Mouse (Mus musculus) forebrain, embryonic 13.5 days (tissue): ENCODE data around the gene Fndc3b. TPM values are rescaled to one million over a fixed set of nuclear protein-coding genes. Genes with fewer than 3 reads are reported as not detected.

Source experiments
- ATAC-seq: fragments of 200-750 bp; cut with Nextera tagmentation; 2 replicates; pipeline ENCODE4 v1.8.0; 2017
- H3K27ac ChIP-seq: fragments of 300-500 bp; sonication (generic); 2 replicates; pipeline ENCODE4 v1.5.1; 2015; ENCODE audit warnings: inconsistent platforms, mild to moderate bottlenecking, moderate library complexity
- H3K27me3 ChIP-seq: fragments of 300-500 bp; sonication (generic); 2 replicates; pipeline ENCODE4 v1.6.1; 2015; ENCODE audit warnings: mild to moderate bottlenecking, inconsistent platforms
- H3K36me3 ChIP-seq: fragments of 300-500 bp; sonication (generic); 2 replicates; pipeline ENCODE4 v1.6.1; 2015; ENCODE audit warnings: mild to moderate bottlenecking, inconsistent platforms; ENCODE audit not compliant: poor library complexity, severe bottlenecking
- H3K4me1 ChIP-seq: fragments of 300-500 bp; sonication (generic); 2 replicates; pipeline ENCODE4 v1.6.1; 2015; ENCODE audit warnings: inconsistent platforms
- H3K4me2 ChIP-seq: fragments of 300-500 bp; sonication (generic); 2 replicates; pipeline ENCODE4 v1.6.1; 2015; ENCODE audit warnings: inconsistent platforms, mild to moderate bottlenecking, moderate library complexity
- H3K4me3 ChIP-seq: fragments of 300-500 bp; sonication (generic); 2 replicates; pipeline ENCODE4 v1.5.1; 2015; ENCODE audit warnings: mild to moderate bottlenecking, inconsistent platforms
- H3K9ac ChIP-seq: fragments of 300-500 bp; sonication (generic); 2 replicates; pipeline ENCODE4 v1.6.1; 2015; ENCODE audit warnings: mild to moderate bottlenecking, inconsistent platforms
- H3K9me3 ChIP-seq: fragments of 300-500 bp; sonication (generic); replicated peaks from 2 replicates; pipeline ENCODE4 v1.6.1; 2016; ENCODE audit warnings: inconsistent platforms
- WGBS: fragments of 180-500 bp; shearing (Covaris S2); methylation state at CpG from one replicate; pipeline ENCODE4 v1.1.7; 2015; 5-methylcytosine and 5-hydroxymethylcytosine counted together
- polyA plus RNA-seq: library from polyadenylated mRNA; unstranded; fragments of >200 nt; fragmentation: Nextera tagmentation; extraction: Ambion mirVana; gene quantifications from 2 replicates; pipeline ENCODE4 v1.2.1, GENCODE M21; 2015

Fndc3b gene
- polyA plus RNA-seq, 1 experiment from 2014 or later: 5.6 TPM

DNA sequence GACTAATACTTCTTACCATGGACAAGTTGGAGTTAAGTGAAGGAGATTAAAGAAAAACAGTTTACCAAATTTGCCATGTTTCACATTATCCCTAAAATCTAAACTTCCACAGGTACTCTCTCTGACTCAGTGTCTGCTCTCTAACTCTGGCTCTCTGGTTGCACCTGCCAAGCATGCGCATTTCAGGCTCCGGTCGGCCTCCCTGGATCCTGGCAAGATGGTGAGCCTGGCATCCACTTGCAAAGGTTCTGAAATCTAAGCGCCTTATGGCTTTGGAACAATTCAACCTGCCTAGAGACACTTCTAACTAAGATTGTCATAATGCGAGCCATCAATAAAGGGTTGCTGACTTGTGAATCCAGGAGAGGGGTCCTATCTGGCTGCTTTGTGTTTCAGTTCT lies 81.4 kb downstream of the Fndc3b start:
- H3K4me3 ChIP-seq: no peak overlapping the region
- WGBS: 94% methylated on average over 5 of the region's 5 CpGs
- no peak overlapping the region for H3K27ac ChIP-seq
- H3K36me3 ChIP-seq: no peaks in the 10 kb centered on the region
- no peaks in the 10 kb centered on the region for H3K9me3 ChIP-seq
- H3K27me3 ChIP-seq: no peaks in the 10 kb centered on the region
- no peak for ATAC-seq
- no peak overlapping the region for H3K9ac ChIP-seq
- no peak overlapping the region for H3K4me2 ChIP-seq
- peaks cover 7% of the 10 kb centered on the region for H3K4me1 ChIP-seq

DNA sequence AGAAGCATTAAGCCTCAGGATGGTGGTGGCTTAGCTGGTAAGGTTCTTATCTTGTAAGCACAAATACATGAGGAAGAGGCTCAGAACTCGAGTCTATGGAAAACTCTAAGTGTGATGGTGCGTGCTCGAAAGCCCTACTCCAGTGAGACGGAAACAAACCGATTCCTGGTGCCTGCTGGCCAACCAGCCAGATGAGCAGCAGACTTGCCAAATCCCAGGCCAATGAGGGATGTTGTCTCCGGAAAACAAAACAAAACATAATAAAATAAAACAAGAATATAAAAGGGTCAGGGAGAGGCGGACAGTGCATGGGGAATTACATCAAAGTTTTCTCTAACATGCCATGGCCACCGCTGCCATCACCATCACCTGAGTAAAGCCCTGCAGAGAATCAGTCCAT lies 84.8 kb downstream of the Fndc3b start:
- Histone ChIP-seq H3K27ac (no peak overlapping the region; the same call in 1 of the 2 replicates), H3K9ac (no peak overlapping the region), H3K4me3 (no peak overlapping the region), H3K4me2 (no peak overlapping the region), H3K27me3 (no peaks in the 10 kb centered on the region), H3K36me3 (no peaks in the 10 kb centered on the region), H3K4me1 (peaks cover 7% of the 10 kb centered on the region), H3K9me3 (no peaks in the 10 kb centered on the region)
- WGBS: 92% methylated on average over 8 of the region's 8 CpGs
- ATAC-seq: no peak

DNA sequence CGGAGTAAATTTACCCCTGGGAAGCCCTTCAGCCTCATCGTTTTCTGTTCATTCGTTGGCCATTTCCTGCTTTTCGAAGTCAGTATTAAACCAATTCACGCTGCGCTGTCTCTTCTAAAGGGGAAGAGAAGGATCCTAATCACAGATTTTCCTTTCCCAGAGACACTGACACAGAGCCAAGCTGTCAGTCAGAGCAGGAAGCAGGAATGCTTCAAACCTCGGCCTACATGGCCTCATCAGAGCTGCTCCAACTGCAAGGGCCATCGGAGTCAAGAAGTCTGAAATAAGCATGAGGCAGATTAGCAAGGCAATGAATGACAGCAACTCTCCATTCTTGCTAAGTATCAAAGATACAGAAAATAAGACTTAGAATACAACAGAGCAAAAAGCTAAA lies 85.5 kb downstream of the Fndc3b start:
- Histone ChIP-seq H3K27ac (peak overlapping the region; percentile 64; the same call in 1 of the 2 replicates), H3K4me1 (peaks cover 7% of the 10 kb centered on the region), H3K9ac (no peak overlapping the region), H3K36me3 (no peaks in the 10 kb centered on the region), H3K9me3 (no peaks in the 10 kb centered on the region), H3K4me3 (no peak overlapping the region), H3K4me2 (no peak overlapping the region), H3K27me3 (no peaks in the 10 kb centered on the region)
- 76% methylated on average over 8 of the region's 8 CpGs for WGBS
- no peak for ATAC-seq

DNA sequence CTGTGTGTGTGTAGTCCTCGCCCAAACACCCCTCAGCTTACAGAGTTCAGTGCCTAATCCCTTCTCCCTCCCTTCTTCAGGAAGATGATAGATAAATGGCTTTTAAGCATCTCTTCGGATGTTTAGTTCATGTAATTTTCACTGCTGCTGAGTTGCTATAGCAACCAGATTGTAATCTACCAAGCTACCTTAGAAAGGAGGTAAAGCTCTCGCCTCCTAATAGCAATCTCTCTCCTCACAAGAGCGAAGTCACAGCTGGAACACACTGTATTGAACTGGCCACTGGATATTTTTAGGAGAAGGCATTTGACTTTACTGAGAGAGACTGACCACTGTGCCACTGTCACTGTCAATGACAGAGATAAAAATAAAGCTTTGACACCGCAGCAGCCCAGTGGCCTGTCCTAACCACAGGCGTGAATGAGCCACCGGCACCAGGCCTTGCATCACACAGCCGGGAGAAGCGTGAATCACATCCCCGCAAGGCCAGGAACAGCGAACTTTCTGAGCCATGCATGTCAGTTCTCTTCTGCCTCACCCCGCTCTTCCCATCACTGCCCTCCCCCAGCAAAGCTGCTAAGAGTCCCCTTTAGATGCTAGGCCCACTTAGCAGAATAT lies 86.0 kb downstream of the Fndc3b start:
- peak overlapping the region; percentile 64; the same call in 1 of the 2 replicates for H3K27ac ChIP-seq
- no peaks in the 10 kb centered on the region for H3K36me3 ChIP-seq
- no peak overlapping the region for H3K4me2 ChIP-seq
- no peak overlapping the region for H3K4me3 ChIP-seq
- no peaks in the 10 kb centered on the region for H3K9me3 ChIP-seq
- no peaks in the 10 kb centered on the region for H3K27me3 ChIP-seq
- H3K9ac ChIP-seq: no peak overlapping the region
- 79% methylated on average over 12 of the region's 12 CpGs for WGBS
- H3K4me1 ChIP-seq: peaks cover 7% of the 10 kb centered on the region
- ATAC-seq: peak; percentile 59

DNA sequence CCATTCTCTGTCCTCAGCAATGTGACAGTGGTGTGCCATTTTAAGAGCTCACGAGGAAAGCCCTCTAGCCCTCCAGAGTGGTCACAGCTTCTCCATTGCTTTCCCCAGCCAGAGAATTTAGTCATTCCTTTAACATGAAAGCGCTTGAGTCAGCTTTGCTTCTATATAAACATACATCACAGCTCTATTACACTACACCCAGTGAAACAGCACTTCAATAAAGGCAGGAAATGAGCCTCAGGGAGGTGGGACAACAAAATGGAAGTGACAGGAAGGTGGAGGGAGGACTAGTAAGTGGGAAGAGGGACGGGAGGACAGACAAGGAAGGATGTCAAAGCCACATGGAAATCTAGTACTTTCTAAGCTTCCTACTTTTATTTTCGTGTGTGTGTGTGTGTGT lies 88.7 kb downstream of the Fndc3b start:
- H3K4me1 ChIP-seq: peaks cover 7% of the 10 kb centered on the region
- ATAC-seq: no peak
- no peak overlapping the region for H3K4me2 ChIP-seq
- no peaks in the 10 kb centered on the region for H3K36me3 ChIP-seq
- WGBS: 80% methylated on average over 4 of the region's 4 CpGs
- H3K4me3 ChIP-seq: no peak overlapping the region
- H3K9ac ChIP-seq: no peak overlapping the region
- H3K27ac ChIP-seq: no peak overlapping the region
- no peaks in the 10 kb centered on the region for H3K27me3 ChIP-seq
- H3K9me3 ChIP-seq: no peaks in the 10 kb centered on the region

DNA sequence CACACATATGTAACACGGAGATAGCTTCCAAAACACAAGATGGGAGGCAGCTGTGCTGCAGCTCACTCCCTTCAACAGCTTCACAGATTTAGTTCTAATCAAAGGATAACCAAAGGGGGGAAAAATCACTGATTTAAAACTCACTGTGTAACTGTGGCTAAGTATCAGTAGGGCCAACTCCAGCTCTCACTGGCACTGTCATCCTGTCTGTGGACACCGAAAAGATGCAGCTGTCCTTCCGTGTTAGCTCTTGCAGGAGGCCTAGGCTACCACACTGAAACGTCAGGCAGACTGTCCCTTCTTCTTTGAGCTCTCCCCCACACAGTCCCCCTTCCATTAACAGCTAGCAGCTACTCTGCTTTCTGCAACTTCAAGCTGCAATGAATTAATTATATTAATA lies 89.9 kb downstream of the Fndc3b start:
- H3K9me3 ChIP-seq: no peaks in the 10 kb centered on the region
- no peak overlapping the region for H3K9ac ChIP-seq
- 87% methylated on average over 4 of the region's 4 CpGs for WGBS
- peaks cover 16% of the 10 kb centered on the region for H3K4me1 ChIP-seq
- H3K4me3 ChIP-seq: no peak overlapping the region
- no peaks in the 10 kb centered on the region for H3K27me3 ChIP-seq
- no peak overlapping the region for H3K4me2 ChIP-seq
- H3K27ac ChIP-seq: no peak overlapping the region
- no peak for ATAC-seq
- H3K36me3 ChIP-seq: no peaks in the 10 kb centered on the region

DNA sequence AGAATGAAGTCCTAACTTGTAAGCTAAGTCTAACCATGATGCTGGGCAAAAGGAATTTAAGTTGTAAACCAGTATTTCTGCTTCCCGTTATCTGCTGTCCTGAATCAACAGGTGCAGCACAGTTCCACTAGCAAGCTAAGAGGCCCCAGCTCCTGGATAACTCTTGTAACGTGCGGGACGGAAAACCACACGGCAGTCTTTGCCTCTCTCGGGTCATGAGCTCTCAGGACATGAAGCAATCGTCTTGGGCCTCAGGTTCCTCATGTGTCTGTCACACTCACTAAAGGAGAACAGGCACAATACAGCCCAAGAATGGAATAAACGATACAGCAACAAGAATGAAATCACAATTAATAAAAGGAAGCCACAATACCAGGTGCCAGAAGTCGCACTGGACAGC lies 93.4 kb downstream of the Fndc3b start:
- no peaks in the 10 kb centered on the region for H3K9me3 ChIP-seq
- H3K9ac ChIP-seq: no peak overlapping the region
- no peak for ATAC-seq
- no peaks in the 10 kb centered on the region for H3K27me3 ChIP-seq
- H3K27ac ChIP-seq: no peak overlapping the region
- no peak overlapping the region for H3K4me2 ChIP-seq
- no peaks in the 10 kb centered on the region for H3K36me3 ChIP-seq
- peaks cover 22% of the 10 kb centered on the region for H3K4me1 ChIP-seq
- 84% methylated on average over 9 of the region's 9 CpGs for WGBS
- H3K4me3 ChIP-seq: no peak overlapping the region

DNA sequence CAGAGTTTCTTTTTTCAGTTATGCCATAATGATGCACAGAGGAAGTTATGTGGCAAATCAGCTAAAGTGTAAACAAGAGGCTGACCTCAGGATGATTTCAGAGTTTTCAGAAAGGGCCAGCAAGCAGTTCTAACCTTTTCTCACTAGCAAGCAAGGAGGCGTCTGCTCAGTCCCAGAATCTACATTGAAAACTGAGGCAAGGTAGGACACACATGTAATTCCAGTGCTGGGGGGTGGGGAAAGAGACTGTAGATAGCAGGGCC lies 93.9 kb downstream of the Fndc3b start:
- Histone ChIP-seq H3K36me3 (no peaks in the 10 kb centered on the region), H3K27ac (no peak overlapping the region), H3K9me3 (no peaks in the 10 kb centered on the region), H3K4me3 (no peak overlapping the region), H3K27me3 (no peaks in the 10 kb centered on the region), H3K4me2 (no peak overlapping the region), H3K9ac (no peak overlapping the region), H3K4me1 (peaks cover 26% of the 10 kb centered on the region)
- 69% methylated on average over 1 of the region's 1 CpGs for WGBS
- ATAC-seq: no peak

DNA sequence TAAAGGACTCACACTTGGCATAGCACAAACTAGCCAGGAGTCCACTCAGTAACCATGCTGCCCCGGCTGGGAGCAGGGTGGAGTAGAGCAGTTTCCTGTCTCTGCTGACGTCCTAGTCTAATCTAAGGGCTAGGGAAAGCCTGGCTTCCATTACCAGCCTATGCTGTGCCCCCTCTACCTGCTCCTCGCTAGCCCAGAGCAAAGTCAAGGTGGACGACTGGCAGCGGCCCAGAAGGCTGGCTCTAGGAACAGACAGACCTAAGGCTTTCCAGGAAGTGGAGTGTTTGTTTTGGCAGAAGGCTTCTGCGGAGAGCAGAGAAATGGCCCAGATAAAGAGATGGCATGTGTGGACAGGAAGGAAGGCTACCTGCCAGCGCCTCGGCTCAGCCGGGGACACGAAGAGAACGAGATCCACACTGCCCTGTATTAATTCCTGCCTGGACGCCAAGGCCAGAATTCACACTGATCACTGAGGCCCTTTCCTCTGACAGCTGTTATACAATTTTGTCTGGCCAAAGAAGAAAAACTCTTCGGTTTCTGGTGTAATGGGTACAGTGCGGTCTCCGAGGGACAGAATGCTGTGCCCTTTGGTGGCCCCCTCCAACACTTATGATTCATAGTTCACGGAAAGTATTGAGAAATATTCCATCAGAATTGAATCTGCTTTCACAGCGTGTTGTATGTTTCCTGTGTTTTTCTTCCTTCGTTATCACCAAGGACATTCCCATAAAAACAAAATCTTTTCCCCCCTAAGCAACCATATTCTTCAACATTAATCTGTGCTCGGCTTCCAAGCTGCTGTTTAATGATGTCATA lies 94.5 kb downstream of the Fndc3b start:
- WGBS: 81% methylated on average over 19 of the region's 19 CpGs
- Histone ChIP-seq H3K27ac (no peak overlapping the region), H3K36me3 (no peaks in the 10 kb centered on the region), H3K27me3 (no peaks in the 10 kb centered on the region), H3K9me3 (no peaks in the 10 kb centered on the region), H3K9ac (no peak overlapping the region), H3K4me2 (no peak overlapping the region), H3K4me1 (peaks cover 26% of the 10 kb centered on the region), H3K4me3 (no peak overlapping the region)
- ATAC-seq: no peak

DNA sequence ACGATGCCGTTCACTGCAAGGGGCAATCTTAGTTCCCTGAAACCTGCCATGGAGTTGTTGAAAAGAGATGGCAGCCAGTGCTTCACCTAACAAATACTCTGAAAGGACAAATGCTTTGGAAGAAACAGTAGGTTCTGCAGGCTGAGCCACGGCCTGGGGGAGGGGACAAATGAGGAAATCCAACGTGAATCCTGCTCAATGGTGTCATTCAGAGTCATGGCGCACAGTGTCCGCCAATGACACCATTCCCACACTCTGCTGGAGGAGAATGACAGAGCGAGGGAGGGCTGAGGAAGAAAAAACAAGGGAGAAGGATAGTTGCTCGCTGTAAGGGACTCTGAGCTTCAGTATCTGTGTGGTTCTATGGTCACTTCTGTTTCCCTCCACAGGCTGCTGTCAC lies 95.6 kb downstream of the Fndc3b start:
- Histone ChIP-seq H3K9ac (no peak overlapping the region), H3K4me3 (no peak overlapping the region), H3K36me3 (no peaks in the 10 kb centered on the region), H3K9me3 (no peaks in the 10 kb centered on the region), H3K27me3 (no peaks in the 10 kb centered on the region), H3K4me2 (no peak overlapping the region), H3K27ac (no peak overlapping the region), H3K4me1 (peaks cover 26% of the 10 kb centered on the region)
- ATAC-seq: no peak; the same call in 1 of the 2 replicates
- WGBS: 43% methylated on average over 8 of the region's 8 CpGs

DNA sequence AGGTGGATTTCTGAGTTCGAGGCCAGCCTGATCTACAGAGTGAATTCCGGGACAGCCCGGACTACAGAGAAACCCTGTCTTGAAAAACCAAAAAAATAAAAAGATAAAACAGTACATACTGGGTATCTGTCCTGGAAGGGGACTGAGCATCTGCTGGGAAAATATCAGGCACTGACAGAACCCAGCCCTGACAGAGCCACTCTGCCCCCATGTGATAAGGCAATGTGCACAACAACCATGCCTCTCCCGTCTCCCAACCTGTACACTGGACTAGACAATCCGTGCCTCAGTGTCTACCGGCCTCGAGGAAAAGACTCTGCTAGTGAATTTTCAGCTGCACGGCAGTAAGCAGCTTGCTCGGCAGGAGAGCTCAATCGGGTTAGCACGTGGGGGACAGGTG lies 97.3 kb downstream of the Fndc3b start:
- Histone ChIP-seq H3K9me3 (no peaks in the 10 kb centered on the region), H3K4me3 (no peak overlapping the region), H3K36me3 (no peaks in the 10 kb centered on the region), H3K4me1 (peaks cover 26% of the 10 kb centered on the region), H3K27me3 (no peaks in the 10 kb centered on the region), H3K27ac (no peak overlapping the region), H3K4me2 (no peak overlapping the region), H3K9ac (no peak overlapping the region)
- 93% methylated on average over 11 of the region's 11 CpGs for WGBS
- ATAC-seq: no peak

DNA sequence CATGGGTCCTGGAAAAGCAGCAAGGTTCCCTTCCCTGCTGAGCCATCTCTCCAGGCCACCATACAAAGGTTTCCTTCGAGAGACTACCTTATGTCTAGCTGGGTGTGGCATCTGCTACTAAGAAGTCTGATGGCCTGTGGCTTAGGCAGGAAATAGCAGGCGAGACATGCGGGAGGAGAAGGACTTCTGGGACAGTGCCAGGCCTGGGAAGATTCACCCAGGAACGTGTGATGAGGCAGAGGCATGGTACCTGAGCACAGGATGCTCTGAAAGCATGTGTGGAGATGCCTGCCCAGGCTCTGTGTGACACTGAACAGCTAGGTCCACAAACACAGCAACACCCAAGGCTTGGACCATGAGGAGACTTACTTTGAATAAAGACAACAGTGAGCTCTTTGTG lies 98.1 kb downstream of the Fndc3b start:
- H3K4me3 ChIP-seq: no peak overlapping the region
- H3K4me2 ChIP-seq: no peak overlapping the region
- WGBS: 69% methylated on average over 4 of the region's 4 CpGs
- no peaks in the 10 kb centered on the region for H3K9me3 ChIP-seq
- ATAC-seq: no peak
- H3K27ac ChIP-seq: no peak overlapping the region
- no peaks in the 10 kb centered on the region for H3K27me3 ChIP-seq
- peaks cover 27% of the 10 kb centered on the region for H3K4me1 ChIP-seq
- H3K9ac ChIP-seq: no peak overlapping the region
- H3K36me3 ChIP-seq: no peaks in the 10 kb centered on the region

DNA sequence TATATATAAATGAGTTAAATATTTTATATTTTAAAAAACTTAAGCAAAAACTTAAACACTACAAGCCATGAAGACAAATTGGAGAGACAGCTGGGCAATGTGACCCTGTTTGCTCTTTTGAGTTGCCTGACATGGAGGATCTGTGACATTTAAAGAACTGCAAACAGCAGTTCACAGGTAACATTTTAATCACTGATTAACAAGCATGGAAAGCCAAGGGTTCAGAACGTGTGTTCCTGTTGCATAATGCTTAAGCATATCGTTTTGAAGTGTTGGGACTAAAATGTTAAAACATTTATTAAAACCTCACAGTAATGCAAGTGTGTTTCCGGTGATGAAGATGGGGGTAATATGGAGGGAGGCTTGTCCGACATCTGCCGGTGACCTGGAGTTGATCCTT lies 99.1 kb downstream of the Fndc3b start:
- no peaks in the 10 kb centered on the region for H3K9me3 ChIP-seq
- H3K4me1 ChIP-seq: peaks cover 35% of the 10 kb centered on the region
- H3K36me3 ChIP-seq: no peaks in the 10 kb centered on the region
- no peak overlapping the region for H3K9ac ChIP-seq
- H3K27me3 ChIP-seq: no peaks in the 10 kb centered on the region
- H3K4me3 ChIP-seq: no peak overlapping the region
- no peak for ATAC-seq
- H3K4me2 ChIP-seq: no peak overlapping the region
- H3K27ac ChIP-seq: no peak overlapping the region
- 84% methylated on average over 5 of the region's 5 CpGs for WGBS
